In the genomic region with DNA sequence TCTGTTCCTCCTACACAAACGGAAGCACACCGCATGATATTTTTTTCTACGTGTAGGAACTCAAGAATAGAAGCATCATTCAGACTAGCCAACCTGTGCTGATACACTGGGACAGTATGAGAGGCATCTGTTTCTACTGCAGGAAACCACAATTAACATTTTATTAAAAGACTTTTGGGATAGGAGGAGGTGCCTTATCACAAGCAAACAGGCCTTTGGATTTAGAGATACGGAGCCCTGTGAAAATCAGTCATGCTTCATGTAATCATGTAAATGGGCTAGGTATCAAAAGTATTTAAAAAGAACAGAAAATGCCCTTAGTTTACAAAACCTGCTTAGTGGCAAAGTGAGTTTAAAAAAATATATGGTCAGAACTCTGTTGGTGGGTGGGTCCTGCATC, we compare ENCODE assay signal across 22 mouse cellular contexts.
DNase-seq lines count a peak whose midpoint lies in the region; ATAC-seq and TF ChIP-seq lines count a peak whose summit lies in the region.
"Had no signal": no experiment of that assay in that cellular context is flagged by ENCODE, and none has a peak within 500 bp of the region (broad histone marks: within the 10 kb centered on the region; RNA-seq: fewer than 3 reads in every experiment).

No protein-coding gene starts in this region.

- H3K79me2 ChIP-seq in heart, adult 2 months (replicated peaks; ENCODE audit: control insufficient read depth, insufficient read depth, low read length) = 0 out of 2 replicates have a peak, but pooled peaks cover 2% of the 10 kb centered on the region

- H3K4me3 ChIP-seq in heart, adult 2 months = no peak overlapping the region
- no peak overlapping the region for H3K4me3 ChIP-seq in liver, embryonic 13.5 days (replicated peaks)
- H3K4me3 ChIP-seq in liver, postnatal 0 days (ENCODE audit: low read depth, low read length) = no peak overlapping the region
- no peak overlapping the region for H3K4me3 ChIP-seq in liver, embryonic 14.5 days (ENCODE audit: insufficient read depth in 1 of 2, low read depth in 2 of 2, low read length in 2 of 2)
- H3K4me3 ChIP-seq in limb, embryonic 10.5 days = no peak overlapping the region
- H3K4me3 ChIP-seq: embryonic facial prominence, embryonic 12.5 days; forebrain, embryonic 12.5 days; gastrocnemius, adult 2 months; heart, embryonic 10.5 days; hindbrain, embryonic 13.5 days had no signal

- ATAC-seq in liver, embryonic 13.5 days (ENCODE audit: low read depth) = 0 out of 2 replicates have a peak, but pooled peaks have one; percentile 34
- ATAC-seq in liver, postnatal 0 days = no peak
- ATAC-seq in liver, embryonic 14.5 days (ENCODE audit: insufficient read depth) = peak; percentile 48; the same call in 1 of the 2 replicates
- ATAC-seq: forebrain, postnatal 0 days; hindbrain, postnatal 0 days had no signal

- WGBS in heart, adult 2 months = 91% methylated on average over 4 of the region's 4 CpGs
- WGBS in liver, embryonic 13.5 days (ENCODE audit: insufficient replicate concordance) = 47% methylated on average over 4 of the region's 4 CpGs
- 64% methylated on average over 4 of the region's 4 CpGs for WGBS in liver, postnatal 0 days (ENCODE audit: insufficient replicate concordance)
- WGBS in liver, embryonic 14.5 days (ENCODE audit: insufficient replicate concordance) = 37% methylated on average over 4 of the region's 4 CpGs
- WGBS in limb, embryonic 10.5 days = 94% methylated on average over 4 of the region's 4 CpGs

- H3K36me3 ChIP-seq in heart, adult 2 months (ENCODE audit: control insufficient read depth, insufficient read depth, low read length) = peaks cover 34% of the 10 kb centered on the region
- no peaks in the 10 kb centered on the region for H3K36me3 ChIP-seq in liver, embryonic 13.5 days
- H3K36me3 ChIP-seq in liver, postnatal 0 days (replicated peaks; ENCODE audit: insufficient read depth, low read length) = no peaks in the 10 kb centered on the region
- no peaks in the 10 kb centered on the region for H3K36me3 ChIP-seq in liver, embryonic 14.5 days (replicated peaks; ENCODE audit: control insufficient read depth, insufficient read depth, low read depth)
- no peaks in the 10 kb centered on the region for H3K36me3 ChIP-seq in limb, embryonic 10.5 days
- H3K36me3 ChIP-seq: embryonic facial prominence, embryonic 12.5 days; forebrain, embryonic 12.5 days; heart, embryonic 10.5 days; hindbrain, embryonic 13.5 days had no signal

- H3K27ac ChIP-seq in heart, adult 2 months = peak overlapping the region; percentile 47; the same call in 1 of the 2 replicates
- H3K27ac ChIP-seq in liver, embryonic 13.5 days = no peak overlapping the region
- H3K27ac ChIP-seq in liver, postnatal 0 days (ENCODE audit: low read depth) = no peak overlapping the region
- H3K27ac ChIP-seq in liver, embryonic 14.5 days = no peak overlapping the region
- H3K27ac ChIP-seq in limb, embryonic 10.5 days = no peak overlapping the region
- H3K27ac ChIP-seq: embryonic facial prominence, embryonic 12.5 days; forebrain, embryonic 12.5 days; heart, embryonic 10.5 days; hindbrain, embryonic 13.5 days; hindbrain, postnatal 0 days had no signal

- H3K27me3 ChIP-seq in heart, adult 2 months (ENCODE audit: control insufficient read depth, insufficient read depth, low read length) = no peaks in the 10 kb centered on the region
- H3K27me3 ChIP-seq in liver, embryonic 13.5 days = no peaks in the 10 kb centered on the region
- H3K27me3 ChIP-seq in liver, postnatal 0 days (ENCODE audit: insufficient read depth, low read length) = no peaks in the 10 kb centered on the region
- no peaks in the 10 kb centered on the region for H3K27me3 ChIP-seq in liver, embryonic 14.5 days (ENCODE audit: control insufficient read depth, insufficient read depth, low read length)
- no peaks in the 10 kb centered on the region for H3K27me3 ChIP-seq in limb, embryonic 10.5 days (ENCODE audit: low read depth, poor library complexity, severe bottlenecking)
- H3K27me3 ChIP-seq: embryonic facial prominence, embryonic 12.5 days; forebrain, embryonic 12.5 days; hindbrain, embryonic 13.5 days had no signal

- TF ChIP-seq EP300 in heart, adult 2 months (IDR thresholded peaks at IDR 0.05; ENCODE audit: insufficient read depth, low read depth, low read length) = no peak
- TF ChIP-seq EP300 in liver, postnatal 0 days (IDR thresholded peaks at IDR 0.05; ENCODE audit: low read depth) = no peak
- no peak; the same call in 1 of the 2 replicates for TF ChIP-seq EP300 in liver, embryonic 14.5 days (IDR thresholded peaks at IDR 0.05; ENCODE audit: low read depth)

- TF ChIP-seq CTCF in heart, adult 2 months (IDR thresholded peaks at IDR 0.05) = no peak
- no peak for TF ChIP-seq CTCF in liver, postnatal 0 days (IDR thresholded peaks at IDR 0.05; ENCODE audit: low read depth)
- TF ChIP-seq CTCF in liver, embryonic 14.5 days (IDR thresholded peaks at IDR 0.05; ENCODE audit: low read depth) = no peak

- H3K4me1 ChIP-seq in heart, adult 2 months (ENCODE audit: control insufficient read depth, insufficient read depth, low read length) = peaks cover 41% of the 10 kb centered on the region
- H3K4me1 ChIP-seq in liver, embryonic 13.5 days (replicated peaks) = peaks cover 55% of the 10 kb centered on the region
- peaks cover 32% of the 10 kb centered on the region for H3K4me1 ChIP-seq in liver, postnatal 0 days (ENCODE audit: insufficient read depth)
- peaks cover 13 to 32% of the 10 kb centered on the region in 2 experiments for H3K4me1 ChIP-seq in liver, embryonic 14.5 days (replicated peaks; ENCODE audit: control insufficient read depth in 2 of 2, insufficient read depth in 2 of 2, low read length in 1 of 2)
- peaks cover 34% of the 10 kb centered on the region for H3K4me1 ChIP-seq in limb, embryonic 10.5 days

- intact Hi-C loops in heart, adult 2 months (cut with DNase I) = loop anchor here (5.0 kb wide), 1 partner anchor 36 kb away; no protein-coding TSS in a partner anchor
- intact Hi-C loops in heart, postnatal 25 days (cut with DNase I) = no loop called here

- no peak overlapping the region for H3K9ac ChIP-seq in heart, adult 2 months (ENCODE audit: low read depth, low read length)
- no peak overlapping the region for H3K9ac ChIP-seq in liver, embryonic 13.5 days
- H3K9ac ChIP-seq in liver, postnatal 0 days (replicated peaks) = no peak overlapping the region
- no peak overlapping the region for H3K9ac ChIP-seq in liver, embryonic 14.5 days (replicated peaks)
- H3K9ac ChIP-seq: embryonic facial prominence, embryonic 12.5 days; forebrain, embryonic 12.5 days; forebrain, postnatal 0 days; hindbrain, embryonic 13.5 days had no signal

- no peak overlapping the region for H3K4me2 ChIP-seq in liver, embryonic 13.5 days
- no peak overlapping the region for H3K4me2 ChIP-seq in liver, postnatal 0 days (ENCODE audit: low read depth, low read length)
- H3K4me2 ChIP-seq in liver, embryonic 14.5 days (ENCODE audit: low read depth) = no peak overlapping the region
- H3K4me2 ChIP-seq: embryonic facial prominence, embryonic 12.5 days; forebrain, embryonic 12.5 days; hindbrain, embryonic 13.5 days had no signal

- H3K9me3 ChIP-seq in liver, embryonic 13.5 days (replicated peaks) = no peaks in the 10 kb centered on the region
- H3K9me3 ChIP-seq in liver, postnatal 0 days (ENCODE audit: low read length) = no peaks in the 10 kb centered on the region
- H3K9me3 ChIP-seq in liver, embryonic 14.5 days (ENCODE audit: control insufficient read depth, low read length) = no peaks in the 10 kb centered on the region
- no peaks in the 10 kb centered on the region for H3K9me3 ChIP-seq in limb, embryonic 10.5 days (replicated peaks)
- H3K9me3 ChIP-seq: embryonic facial prominence, embryonic 12.5 days; forebrain, embryonic 12.5 days; heart, embryonic 10.5 days; hindbrain, embryonic 13.5 days had no signal

- TF ChIP-seq POLR2A in heart, adult 2 months (IDR thresholded peaks at IDR 0.05; ENCODE audit: insufficient read depth, low read depth, low read length) = no peak

- DNase-seq in heart, adult 2 months = no peak
- no peak for DNase-seq in heart, postnatal 25 days (ENCODE audit: low spot score)
- no peak for DNase-seq in liver, embryonic 13.5 days
- no peak for DNase-seq in liver, postnatal 0 days
- DNase-seq in liver, embryonic 14.5 days (ENCODE audit: low read depth in 3 of 3, low spot score in 3 of 3) = peak in 2 of 3 experiments; percentile 12 to 23
- no peak for DNase-seq in limb, embryonic 10.5 days (ENCODE audit: low spot score)
- DNase-seq in lung, postnatal 10 days = no peak
- DNase-seq: adrenal gland, adult 2 months; adrenal gland, postnatal 25 days; B cell, adult 2 months; cerebellum, adult 11-12 months; cerebellum, adult 9-10 months; cerebellum, postnatal 25 days; forebrain, postnatal 0 days; gastrocnemius, adult 2 months; gastrocnemius, postnatal 36 days; heart, postnatal 10 days had no signal

Comparison
In these comparisons a context has a peak if more than half of its experiments do, and no peak if none do; other contexts are left out.
1. DNase-seq: peak in liver, embryonic 14.5 days (2 of 3); none in heart, adult 2 months (0 of 2), heart, postnatal 25 days (single experiment), liver, embryonic 13.5 days (single experiment), liver, postnatal 0 days (single experiment), limb, embryonic 10.5 days (single experiment) and lung, postnatal 10 days (single experiment).